Mouse (Mus musculus): ENCODE measurements at regions not wholly inside any gene's neighbourhood (a gene's known extent, or its start where the extent isn't known, plus 50 kb on each side); places are given as distances from the start of the nearest gene placed in this dataset.
"Not testable (repeated sequence)": the region's sequence is repeated elsewhere in the genome, so short reads cannot be mapped to it uniquely, and the experiment has no call there.

DNA sequence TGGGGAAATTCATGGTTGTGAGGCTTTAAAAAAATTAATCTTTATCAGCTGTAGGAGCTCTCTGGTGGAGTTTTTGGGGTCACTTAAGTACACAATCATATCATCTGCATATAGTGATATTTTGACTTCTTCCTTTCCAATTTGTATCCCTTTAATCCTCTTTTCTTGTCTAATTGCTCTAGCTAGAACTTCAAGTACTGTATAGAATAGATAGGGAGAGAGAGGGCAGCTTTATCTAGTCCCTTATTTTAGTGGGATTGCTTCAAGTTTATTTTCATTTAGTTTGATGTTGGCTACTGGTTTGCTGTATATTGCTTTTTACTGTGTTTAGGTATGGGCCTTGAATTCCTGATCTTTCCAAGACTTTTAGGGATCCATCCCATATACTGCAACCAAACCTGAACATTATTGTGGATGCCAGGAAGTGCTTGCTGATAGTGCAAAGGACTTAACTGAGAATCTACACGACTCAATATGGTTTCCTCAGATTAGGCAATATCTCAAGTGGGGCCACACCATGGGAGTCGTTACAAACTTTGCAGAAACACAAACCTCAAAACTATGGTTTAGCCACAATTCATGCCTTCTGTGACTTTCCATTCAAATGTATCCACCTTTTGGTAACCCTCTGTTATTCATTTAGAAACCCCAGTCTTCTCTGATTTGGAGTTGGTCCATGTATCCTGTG lies 585.6 kb upstream of the Olfr1507 start:
- DNase-seq = not testable (repeated sequence)

DNA sequence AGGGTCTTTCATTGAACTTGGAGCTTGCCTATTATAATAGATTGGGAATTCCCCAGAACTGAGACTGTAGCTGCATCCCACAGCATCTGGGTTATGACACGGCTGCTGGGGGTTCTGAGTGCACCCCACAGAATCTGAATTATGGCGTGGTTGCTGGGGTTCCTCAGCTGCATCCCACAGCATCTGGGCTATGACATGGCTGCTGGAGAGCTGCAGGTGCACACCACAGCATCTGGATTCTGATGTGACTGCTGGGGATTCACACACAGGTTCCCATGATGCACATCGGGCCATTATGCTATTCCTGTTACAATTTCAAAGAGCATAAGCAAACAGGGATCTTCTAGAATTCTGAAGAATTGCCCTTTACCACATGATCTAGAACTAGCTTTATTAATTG lies 585.0 kb upstream of the Olfr1507 start:
- DNase-seq = not testable (repeated sequence)

DNA sequence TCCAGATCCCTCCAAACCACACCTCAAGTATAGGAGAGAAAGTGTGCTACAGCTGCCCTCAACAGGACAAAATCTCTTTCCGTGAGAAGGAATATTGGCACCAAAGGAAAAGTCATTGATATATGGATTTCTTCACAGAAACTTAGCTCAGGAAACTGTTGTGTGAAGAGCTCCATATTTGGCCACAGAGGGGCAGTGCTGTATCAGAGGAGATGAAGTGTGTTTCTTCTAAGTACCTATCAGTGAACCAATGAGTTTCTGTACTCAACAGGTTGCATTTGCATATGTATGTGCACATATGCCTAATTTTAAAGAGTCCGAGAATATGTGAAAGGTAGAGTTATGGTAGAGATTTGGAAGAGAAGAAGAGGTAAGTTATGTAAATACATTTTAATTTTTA lies 580.4 kb upstream of the Olfr1507 start:
- not testable (repeated sequence) for DNase-seq

DNA sequence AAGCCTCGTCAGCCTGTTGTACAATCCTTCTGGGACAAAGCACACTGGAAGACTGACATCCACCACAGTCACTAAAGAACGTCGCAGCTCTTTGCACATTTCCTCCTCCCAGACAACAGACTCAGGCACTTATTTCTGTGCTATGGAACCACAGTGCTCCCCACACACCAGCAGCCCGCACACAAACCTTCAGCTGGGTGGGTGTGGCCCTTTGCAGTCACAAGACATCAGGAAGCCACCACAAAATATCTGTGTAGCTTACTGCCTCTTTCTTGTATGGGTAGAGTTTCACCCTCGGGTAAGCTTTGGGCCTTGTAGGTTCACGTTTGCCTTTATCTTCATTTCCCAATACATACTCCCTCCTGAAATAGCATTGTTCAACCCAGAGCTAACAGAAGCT lies 577.6 kb upstream of the Olfr1507 start:
- not testable (repeated sequence) for DNase-seq

DNA sequence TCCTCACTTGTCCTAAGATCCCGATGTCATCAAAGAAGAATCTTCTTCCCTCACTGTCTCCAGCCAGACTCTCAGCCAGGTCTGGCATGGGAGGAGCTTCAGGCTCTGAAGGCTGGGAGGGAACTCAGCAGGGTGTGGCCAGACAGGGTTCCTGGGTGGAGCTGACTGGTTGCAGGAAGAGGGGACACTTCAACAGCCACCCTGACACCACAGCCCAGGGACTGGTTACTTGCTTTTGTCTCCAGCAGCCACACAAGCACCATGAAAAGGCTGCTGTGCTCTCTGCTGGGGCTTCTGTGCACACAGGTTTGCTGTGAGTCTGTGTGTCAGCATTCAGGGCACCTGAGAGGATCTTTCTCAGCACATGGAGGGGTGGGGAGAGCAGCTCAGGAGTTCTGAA lies 577.0 kb upstream of the Olfr1507 start:
- DNase-seq = not testable (repeated sequence)

DNA sequence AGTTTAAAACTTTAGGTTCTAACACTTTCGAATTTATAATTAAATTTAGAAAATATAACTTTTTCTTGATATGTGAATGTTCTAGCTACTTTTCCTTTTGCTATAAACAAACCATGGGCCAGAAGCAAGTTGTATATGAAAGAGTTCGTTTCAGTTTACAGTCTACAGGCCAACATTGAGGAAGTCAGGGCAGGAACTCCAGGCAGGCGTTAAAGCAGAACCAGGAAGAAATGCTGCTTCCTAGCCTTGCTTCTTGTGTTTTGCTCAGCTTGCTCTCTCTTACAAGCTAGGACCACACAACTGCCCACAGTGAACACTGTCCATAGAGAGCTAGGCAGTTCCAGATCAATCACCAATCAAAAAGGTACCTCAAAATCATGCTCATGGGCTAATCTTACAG lies 558.9 kb upstream of the Olfr1507 start:
- DNase-seq = not testable (repeated sequence)

DNA sequence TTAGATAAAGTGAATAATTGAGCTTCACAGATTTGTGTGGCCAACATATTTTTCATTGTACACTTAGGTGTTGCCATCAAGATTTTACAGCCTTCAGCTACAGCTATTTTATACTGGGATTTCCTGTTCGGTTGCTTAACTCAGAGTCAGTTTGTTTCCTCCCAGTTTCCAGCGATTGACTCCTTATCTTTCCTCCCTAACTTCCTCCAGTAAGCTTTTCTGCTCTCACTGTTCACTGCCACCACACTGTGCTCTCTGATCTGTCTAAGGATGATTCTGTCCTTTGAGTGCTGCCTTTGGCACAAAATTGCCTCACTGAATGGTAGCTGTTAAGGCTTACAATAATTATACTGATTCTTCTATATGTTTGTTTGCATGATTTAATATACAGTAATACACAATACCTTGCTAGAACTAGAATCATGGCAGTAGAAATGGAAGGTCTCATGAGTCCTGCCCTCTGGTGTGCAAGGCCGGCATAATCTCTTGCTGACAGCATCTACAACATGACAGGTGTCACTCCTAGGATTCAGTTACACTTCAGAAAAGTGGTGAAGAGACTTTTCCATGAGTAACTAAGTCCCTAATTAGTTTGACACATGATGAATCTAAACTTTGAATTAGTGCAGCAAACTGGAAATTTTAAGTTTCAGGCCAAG lies 558.0 kb upstream of the Olfr1507 start:
- DNase-seq = not testable (repeated sequence)

DNA sequence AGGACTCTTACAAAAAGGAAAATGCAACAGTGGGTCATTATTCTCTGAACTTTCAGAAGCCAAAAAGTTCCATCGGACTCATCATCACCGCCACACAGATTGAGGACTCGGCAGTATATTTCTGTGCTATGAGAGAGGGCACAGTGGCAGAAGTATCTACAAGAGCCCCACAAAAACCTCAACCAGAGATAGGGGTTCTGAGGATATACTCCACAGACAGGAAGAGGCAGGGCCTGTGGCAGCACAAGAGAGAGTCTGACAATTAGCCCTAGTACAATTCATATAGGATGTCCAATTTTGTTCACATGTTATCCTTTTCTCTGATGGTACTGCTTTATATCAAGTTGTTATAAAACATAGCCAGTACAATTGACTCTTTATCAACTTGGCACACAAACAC lies 552.1 kb upstream of the Olfr1507 start:
- DNase-seq = not testable (repeated sequence)

DNA sequence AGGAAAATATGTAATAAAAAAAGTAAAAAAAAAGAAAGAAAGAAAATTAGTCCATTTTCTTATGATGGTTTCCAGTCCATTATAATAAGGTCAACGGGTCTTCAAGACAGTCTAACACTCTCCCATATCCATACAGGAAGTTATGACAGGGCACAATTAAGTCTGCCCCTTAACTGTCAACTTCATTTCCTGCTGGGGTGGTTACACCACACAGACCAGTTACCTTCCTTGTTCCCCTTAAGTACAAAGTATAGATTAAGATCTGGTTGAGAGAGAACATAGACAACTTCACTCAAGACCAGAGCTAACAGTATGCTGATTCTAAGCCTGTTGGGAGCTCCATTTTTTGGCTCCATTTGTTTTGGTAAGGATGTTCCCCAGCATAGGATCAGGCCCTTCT lies 551.4 kb upstream of the Olfr1507 start:
- DNase-seq = not testable (repeated sequence)

DNA sequence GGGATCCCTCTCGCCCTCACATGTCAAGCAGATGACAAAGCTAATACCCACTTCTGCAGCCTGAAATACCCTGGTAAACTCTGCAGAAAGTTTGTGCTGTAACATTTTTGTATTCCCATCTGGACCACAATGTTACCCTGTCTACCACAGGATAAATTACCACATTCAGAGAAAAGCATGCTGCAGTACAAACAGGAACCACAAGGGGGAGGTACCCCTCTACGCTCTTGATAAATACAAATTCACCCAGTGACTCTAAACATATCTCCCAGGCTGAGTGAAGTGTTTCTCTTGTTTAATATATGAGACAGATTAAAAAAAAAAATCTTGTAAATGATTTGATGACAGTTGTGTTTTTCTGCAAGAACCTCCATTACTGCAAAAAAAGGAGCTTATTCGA lies 549.8 kb upstream of the Olfr1507 start:
- not testable (repeated sequence) for DNase-seq

DNA sequence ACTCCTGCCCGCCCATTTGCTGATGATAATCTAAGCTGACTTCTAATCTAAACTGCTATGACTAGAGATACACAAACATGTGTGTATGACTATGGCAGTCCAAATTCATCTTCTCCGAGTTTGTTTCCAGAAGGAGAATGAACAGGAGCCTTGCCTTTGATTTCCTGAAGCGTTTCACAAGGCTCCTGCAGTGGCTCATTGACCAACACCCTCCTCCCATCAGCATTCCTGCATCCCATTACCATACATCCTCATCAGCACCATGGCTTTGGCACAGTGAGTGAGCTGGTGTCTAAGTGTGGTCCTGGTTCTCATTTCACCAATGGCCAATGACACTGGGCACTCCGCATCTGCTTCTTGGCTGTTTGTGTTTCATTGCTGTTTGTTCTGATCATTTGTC lies 548.6 kb upstream of the Olfr1507 start:
- DNase-seq = not testable (repeated sequence)

DNA sequence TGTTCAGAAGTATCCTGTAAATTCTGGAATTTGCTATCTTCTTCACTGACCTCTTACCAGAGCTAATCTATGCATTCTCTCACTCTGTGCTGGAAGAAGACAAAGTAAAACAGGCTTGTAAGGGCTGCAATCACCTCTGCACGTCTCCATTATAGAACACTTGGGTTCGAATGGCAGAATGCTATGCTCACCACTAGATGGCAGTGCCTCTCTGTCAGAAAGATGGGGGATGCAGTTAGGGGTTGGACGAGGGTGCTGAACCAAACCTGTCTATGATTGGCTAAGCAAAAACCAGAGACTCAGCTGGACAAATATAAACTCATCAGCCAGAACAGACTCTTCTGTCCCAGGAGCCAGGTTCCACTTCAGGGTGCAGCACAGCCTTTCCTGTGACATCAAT lies 546.5 kb upstream of the Olfr1507 start:
- DNase-seq = not testable (repeated sequence)

DNA sequence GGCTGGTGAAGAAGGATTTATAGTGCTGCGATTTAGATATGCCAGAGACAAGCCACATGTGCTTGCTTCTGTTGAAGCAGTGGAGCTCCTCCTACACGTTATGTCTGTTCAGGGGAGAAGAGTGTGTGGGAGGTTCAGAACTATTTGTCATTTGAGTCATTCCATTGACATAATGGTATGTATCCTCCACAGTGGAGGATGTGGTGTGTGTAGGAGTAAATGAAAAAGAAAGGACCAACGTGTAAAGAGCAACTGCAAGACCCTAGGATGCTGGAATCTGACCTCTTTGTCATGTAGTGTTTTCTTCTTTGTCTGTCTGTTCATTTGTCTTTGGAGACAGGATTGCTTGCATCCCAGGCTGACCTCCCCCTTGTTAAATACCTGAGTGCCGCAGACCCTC lies 543.9 kb upstream of the Olfr1507 start:
- not testable (repeated sequence) for DNase-seq

DNA sequence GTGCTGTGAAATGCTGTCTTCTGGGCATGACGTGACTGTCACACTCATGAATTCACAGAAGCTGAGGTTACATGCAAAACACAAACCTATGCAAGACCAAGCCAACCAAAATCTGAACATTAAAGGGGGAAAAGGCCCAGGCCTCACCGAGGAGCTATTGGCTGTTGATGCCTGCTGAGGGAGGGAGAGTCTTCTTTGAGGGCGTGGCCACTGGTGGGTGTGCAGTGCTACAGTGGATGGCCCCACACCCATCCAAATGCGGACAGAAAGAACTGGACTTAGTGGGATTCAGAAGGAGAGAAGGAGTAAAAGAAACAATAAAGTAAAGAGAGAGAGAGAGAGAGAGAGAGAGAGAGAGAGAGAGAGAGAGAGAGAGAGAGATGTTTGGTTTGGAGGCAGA lies 539.4 kb upstream of the Olfr1507 start:
- DNase-seq = not testable (repeated sequence)

DNA sequence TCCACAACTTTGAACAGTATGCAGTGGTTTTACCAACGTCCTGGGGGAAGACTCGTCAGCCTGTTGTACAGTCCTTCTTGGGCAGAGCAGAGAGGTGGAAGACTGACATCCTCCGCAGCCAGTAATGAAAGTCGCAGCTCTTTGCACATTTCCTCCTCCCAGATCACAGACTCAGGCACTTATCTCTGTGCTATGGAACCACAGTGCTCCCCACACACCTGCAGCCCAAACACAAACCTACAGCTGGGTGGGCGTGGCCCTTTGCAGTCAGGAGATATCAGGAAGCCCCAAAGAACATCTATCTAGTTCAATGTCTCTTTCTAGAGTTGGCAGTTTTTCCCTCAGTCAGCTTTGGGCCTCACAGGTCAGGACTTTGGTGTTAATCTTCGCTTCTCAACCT lies 537.7 kb upstream of the Olfr1507 start:
- DNase-seq = not testable (repeated sequence)

DNA sequence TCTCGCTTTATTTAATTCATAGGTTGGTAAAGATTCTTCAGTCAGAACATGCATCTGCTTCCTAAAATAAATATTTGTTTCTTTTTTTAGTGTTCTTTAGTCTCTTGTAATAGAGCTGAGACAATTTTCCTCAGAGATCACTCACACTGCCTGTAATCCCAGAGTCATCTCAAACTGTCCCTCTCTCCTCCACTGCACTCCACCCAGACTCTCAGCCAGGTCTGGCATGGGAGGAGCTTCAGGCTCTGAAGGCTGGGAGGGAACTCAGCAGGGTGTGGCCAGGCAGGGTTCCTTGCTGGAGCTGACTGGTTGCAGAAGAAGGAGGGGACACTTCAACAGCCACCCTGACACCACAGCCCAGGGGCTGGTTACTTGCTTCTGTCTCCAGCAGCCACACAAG lies 536.9 kb upstream of the Olfr1507 start:
- DNase-seq = not testable (repeated sequence)

DNA sequence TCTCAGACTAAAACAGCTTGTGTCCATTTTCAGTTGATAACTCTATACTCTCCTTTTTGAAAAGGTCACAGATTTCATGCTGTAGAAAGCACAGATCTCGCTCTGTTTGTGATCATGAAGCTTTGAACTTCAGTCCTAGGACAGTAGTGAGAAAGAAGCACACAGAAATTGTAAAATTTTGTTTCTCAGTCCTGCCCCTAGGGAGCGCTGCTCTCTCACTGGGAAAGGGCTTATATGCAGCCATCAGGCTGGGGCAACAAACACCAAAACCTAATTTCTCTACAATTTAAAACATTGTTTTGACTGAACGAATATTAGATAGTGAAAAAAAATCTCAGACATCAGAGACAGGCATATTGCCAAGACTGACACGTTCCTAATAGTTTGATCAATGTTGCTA lies 534.7 kb upstream of the Olfr1507 start:
- not testable (repeated sequence) for DNase-seq

DNA sequence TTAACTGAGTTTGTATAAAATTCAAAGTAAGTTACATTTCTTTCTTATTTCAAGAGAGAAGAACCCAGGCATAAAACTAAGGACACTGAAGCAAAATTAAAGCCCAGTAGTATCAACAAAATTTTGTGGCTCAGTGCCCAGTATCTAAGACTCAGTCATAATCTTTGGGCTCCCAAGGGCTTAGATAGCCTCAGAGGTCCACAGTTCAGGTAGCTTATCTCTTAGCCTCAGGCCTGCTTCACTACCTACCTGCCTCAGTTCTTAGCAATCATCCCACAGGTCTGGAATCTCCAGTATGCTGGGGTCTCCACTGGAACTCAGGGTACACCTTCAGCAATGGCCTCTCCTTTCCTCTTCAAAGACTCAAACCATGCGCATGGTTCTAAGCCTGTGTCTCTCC lies 531.4 kb upstream of the Olfr1507 start:
- DNase-seq = not testable (repeated sequence)

DNA sequence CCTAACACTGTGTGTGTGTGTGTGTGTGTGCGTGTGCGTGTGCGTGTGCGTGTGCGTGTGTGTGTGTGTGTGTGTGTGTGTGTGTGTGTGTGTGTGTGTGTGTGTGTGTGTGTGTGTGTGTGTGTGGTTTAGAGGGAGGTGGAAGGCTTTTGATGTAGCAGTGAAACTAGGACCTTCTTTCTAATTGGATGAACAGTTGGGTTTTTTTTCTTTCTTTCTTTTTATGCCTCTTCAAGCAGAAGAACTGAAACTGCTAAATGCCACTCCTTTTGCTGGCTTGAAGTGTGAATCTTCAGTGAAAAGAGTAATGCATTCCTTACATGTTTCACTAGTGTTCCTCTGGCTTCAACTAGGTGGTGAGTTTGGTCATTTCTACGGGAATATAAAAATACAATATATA lies 524.6 kb upstream of the Olfr1507 start:
- DNase-seq = not testable (repeated sequence)

DNA sequence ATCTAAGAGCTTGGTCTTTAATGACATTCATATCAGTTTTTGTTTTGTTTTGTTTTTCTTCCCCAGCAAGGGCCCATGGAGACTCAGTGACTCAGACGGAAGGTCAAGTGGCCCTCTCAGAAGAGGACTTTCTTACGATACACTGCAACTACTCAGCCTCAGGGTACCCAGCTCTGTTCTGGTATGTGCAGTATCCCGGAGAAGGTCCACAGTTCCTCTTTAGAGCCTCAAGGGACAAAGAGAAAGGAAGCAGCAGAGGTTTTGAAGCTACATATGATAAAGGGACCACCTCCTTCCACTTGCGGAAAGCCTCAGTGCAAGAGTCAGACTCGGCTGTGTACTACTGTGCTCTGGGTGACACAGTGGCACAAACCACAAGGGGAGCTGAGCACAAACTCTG lies 512.2 kb upstream of the Olfr1507 start:
- not testable (repeated sequence) for DNase-seq

DNA sequence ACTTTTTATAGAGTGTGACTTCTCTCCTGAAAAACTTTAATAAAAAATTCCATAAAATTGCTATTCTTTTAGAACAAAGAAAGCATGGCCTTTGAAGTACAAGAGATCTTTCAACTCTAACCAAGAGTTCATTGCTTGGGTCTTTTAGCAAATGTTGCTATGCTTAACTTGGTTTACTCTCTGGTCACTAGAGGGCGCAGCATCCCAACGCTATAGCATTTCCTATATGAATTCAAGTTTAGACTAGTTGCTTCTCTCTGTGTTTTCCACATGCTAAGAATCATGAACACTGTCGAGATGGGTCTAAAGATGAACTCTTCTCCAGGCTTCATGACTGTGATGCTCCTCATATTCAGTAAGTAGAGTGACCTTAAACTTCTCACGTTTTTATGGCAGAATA lies 511.8 kb upstream of the Olfr1507 start:
- not testable (repeated sequence) for DNase-seq

DNA sequence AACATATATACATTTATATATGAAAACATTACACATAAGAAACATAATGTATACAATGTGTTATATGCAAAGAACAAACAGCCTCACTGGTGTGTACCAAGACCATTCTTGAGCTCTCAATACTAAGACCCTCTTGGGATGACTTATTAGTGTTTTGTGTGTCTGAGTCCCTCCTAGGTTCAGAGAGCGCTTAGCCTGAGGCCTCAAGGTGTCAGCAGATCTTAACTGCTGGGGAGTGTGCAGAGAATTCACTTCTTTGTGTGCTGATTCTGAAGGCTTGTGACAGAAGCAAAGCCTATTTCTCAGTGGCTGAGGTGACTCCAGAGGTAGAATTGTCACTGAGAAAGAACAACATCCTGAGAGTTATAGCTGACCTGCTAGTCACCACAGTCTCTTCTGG lies 505.7 kb upstream of the Olfr1507 start:
- DNase-seq = not testable (repeated sequence)

DNA sequence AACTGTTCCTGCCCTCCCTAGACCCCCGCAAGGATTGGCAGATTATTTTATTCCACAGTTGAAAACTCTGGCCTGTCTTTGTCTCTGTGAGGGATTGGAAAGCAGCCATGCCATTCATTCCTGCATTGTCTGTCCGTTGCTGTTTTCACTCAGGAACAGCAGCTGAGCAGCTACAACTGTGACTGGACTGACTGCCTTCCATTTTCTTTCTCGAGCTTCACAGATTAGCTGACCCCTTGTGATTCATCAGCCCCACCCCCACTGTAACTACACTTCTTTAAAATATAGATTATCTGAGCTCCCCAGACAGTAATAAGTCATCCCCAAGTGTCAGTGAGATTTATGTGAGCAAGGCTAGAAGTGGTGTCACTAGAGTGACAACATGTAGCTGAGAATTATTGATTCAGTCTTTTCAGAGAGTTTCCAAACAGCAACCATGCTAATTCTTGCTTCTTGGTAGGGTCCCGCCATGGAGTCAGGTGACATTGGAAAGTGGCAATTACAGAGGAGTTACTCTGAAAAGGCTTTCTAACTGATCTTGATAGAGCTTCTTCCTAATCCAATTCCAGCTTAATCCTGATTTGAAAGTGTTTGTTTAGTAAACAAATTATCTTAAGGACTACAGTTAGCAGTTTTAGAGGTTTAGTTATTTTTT lies 496.7 kb upstream of the Olfr1507 start:
- not testable (repeated sequence) for DNase-seq

DNA sequence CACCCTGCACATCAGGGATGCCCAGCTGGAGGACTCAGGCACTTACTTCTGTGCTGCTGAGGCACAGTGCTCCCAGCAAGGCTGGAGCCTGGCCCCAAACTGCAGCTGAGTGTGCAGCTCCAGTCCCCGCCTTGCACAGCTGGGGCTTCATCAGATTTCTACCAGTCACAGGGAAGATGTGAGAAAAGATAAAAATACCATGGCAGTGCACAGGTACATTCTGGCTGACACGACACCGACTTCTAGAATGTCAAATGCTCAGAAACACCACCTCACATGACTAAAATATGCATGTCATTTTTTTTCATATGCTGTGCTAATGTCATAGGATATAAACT lies 495.7 kb upstream of the Olfr1507 start:
- not testable (repeated sequence) for DNase-seq

All from gastrocnemius, postnatal 10 days (tissue).